Mouse (Mus musculus) hindbrain, embryonic 14.5 days (tissue): Measurements from ENCODE around the gene Spa17. TPM values are rescaled to one million over a fixed set of nuclear protein-coding genes. Genes with fewer than 3 reads are reported as not detected.

Experiments used
- ATAC-seq: fragments of 200-750 bp; cut with Nextera tagmentation; 2 replicates; pipeline ENCODE4 v1.8.0; 2017; ENCODE audit warnings: moderate number of reproducible peaks, mild to moderate bottlenecking, moderate TSS enrichment, moderate library complexity; ENCODE audit not compliant: low FRiP score
- DNase-seq: peaks from one replicate; pipeline ENCODE4 v3.0.0-alpha.2; 2015; ENCODE audit warnings: low spot score
- H3K27ac ChIP-seq: fragments of 300-500 bp; sonication (generic); 2 replicates; pipeline ENCODE4 v1.5.1; 2014; ENCODE audit warnings: mild to moderate bottlenecking, moderate library complexity
- H3K27me3 ChIP-seq: fragments of 300-500 bp; sonication (generic); 2 replicates; pipeline ENCODE4 v1.6.1; 2014; ENCODE audit warnings: mild to moderate bottlenecking, low read length, mixed read lengths; ENCODE audit not compliant: control insufficient read depth, insufficient read depth
- H3K36me3 ChIP-seq: fragments of 300-500 bp; sonication (generic); replicated peaks from 2 replicates; pipeline ENCODE4 v1.6.1; 2014; ENCODE audit not compliant: control insufficient read depth, insufficient read depth
- H3K4me1 ChIP-seq: fragments of 300-500 bp; sonication (generic); replicated peaks from 2 replicates; pipeline ENCODE4 v1.6.1; 2014; ENCODE audit warnings: antibody characterized with exemption, low read length, mixed read lengths; ENCODE audit not compliant: control insufficient read depth, insufficient read depth
- H3K4me2 ChIP-seq: fragments of 300-500 bp; sonication (generic); replicated peaks from 2 replicates; pipeline ENCODE4 v1.6.1; 2014; ENCODE audit warnings: mild to moderate bottlenecking, moderate library complexity
- H3K4me3 ChIP-seq: fragments of 300-500 bp; sonication (generic); replicated peaks from 2 replicates; pipeline ENCODE4 v1.5.1; 2014; ENCODE audit warnings: mild to moderate bottlenecking, low read length
- H3K9ac ChIP-seq: fragments of 300-500 bp; sonication (generic); 2 replicates; pipeline ENCODE4 v1.6.1; 2014
- H3K9me3 ChIP-seq: fragments of 300-500 bp; sonication (generic); 2 replicates; pipeline ENCODE4 v1.6.1; 2016; ENCODE audit warnings: low read length; ENCODE audit not compliant: control insufficient read depth
- WGBS: fragments of 180-500 bp; shearing (Covaris S2); extraction: QIAGEN DNeasy Blood & Tissue Kit; methylation state at CpG from one replicate; pipeline ENCODE4 v1.1.7; 2014; 5-methylcytosine and 5-hydroxymethylcytosine counted together
- polyA plus RNA-seq: library from polyadenylated mRNA; unstranded; fragments of >200 nt; fragmentation: Nextera tagmentation; extraction: Ambion mirVana; gene quantifications from 2 replicates; pipeline ENCODE4 v1.2.1, GENCODE M21; 2014

The Spa17 gene
- polyA plus RNA-seq, 1 experiment from 2014 or later: 14.1 TPM

DNA sequence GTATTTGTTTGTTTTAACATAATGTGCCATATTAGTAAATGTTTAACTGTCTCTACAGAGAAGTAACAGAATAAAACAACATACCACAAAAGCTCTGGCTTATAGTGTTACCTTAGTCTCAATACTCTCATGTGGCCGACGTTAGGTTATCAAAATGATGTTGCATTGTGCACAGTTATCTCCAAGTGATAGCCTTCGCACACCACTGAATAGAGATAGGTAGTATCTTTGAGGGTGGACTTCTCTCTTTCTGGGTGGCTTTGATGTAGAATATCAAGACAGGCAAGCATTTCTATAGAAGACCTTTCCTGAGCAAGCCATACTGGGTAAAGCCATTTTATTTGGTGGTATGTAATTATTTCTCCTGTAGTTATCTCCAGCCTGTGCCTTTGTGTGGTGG lies 8.4 kb downstream of the Spa17 start:
- 95% methylated on average over 3 of the region's 3 CpGs for WGBS
- no peaks in the 10 kb centered on the region for H3K9me3 ChIP-seq
- no peaks in the 10 kb centered on the region for H3K36me3 ChIP-seq
- H3K9ac ChIP-seq: no peak overlapping the region
- DNase-seq (no peak), ATAC-seq (no peak)
- H3K27me3 ChIP-seq: no peaks in the 10 kb centered on the region
- H3K27ac ChIP-seq: no peak overlapping the region
- no peak overlapping the region for H3K4me3 ChIP-seq
- H3K4me1 ChIP-seq: no peaks in the 10 kb centered on the region
- H3K4me2 ChIP-seq: no peak overlapping the region

DNA sequence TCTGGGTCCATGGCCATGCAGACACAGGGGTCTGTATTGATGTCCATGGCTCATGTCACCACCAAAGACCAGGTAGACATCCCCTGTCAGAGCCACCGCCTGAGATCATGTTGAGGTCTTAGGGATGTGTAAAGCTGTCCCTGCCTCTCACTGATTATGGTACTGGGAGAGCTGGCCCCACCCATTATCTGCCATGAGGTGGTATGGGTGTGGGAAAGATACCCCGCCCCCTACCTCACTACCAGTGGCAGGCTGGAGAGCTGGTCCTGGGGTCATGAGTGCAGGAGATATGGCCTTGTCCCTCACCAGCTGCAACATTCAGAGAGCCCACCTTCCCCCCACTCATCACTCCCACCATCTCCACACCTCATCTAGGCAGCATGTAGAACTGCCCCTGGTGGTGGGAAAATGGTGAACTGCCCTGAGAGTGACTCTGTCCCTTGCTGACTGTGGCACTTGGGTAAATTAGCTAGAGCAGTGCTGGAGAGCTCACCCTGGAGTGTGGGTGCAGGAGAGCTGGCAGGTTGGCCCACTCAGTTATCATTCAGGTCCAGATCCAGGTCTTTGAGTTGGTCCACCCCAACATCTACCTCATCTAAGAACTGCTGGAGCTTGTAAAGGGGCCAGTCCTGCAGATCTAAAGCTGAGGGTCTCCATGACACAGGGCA lies 12.8 kb downstream of the Spa17 start:
- ATAC-seq (no peak), DNase-seq (no peak)
- H3K4me1 ChIP-seq: no peaks in the 10 kb centered on the region
- H3K36me3 ChIP-seq: no peaks in the 10 kb centered on the region
- H3K9me3 ChIP-seq: no peaks in the 10 kb centered on the region
- no peak overlapping the region for H3K27ac ChIP-seq
- H3K9ac ChIP-seq: no peak overlapping the region
- WGBS: 93% methylated on average over 2 of the region's 2 CpGs
- no peak overlapping the region for H3K4me3 ChIP-seq
- H3K27me3 ChIP-seq: no peaks in the 10 kb centered on the region
- no peak overlapping the region for H3K4me2 ChIP-seq

DNA sequence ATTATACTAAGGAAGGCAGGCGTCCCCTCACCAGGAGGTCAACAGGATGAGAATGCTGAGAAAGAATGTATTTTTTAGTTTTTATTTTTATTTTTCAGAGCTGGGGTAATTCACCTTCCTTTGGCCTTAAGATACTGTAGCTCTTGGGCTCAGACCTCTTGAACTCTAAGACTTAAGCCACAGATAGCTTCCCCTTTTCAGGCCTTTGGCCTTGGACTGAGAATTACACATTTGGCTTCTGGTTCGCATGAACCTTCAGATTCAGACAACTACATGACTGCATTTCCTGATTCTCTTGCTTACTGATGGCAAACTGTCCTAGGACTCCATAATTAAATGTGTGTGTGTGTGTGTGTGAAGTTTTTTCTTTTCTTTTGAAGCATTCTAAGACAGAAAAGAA lies 14.9 kb downstream of the Spa17 start:
- H3K9me3 ChIP-seq: no peaks in the 10 kb centered on the region
- ATAC-seq: no peak
- 94% methylated on average over 2 of the region's 2 CpGs for WGBS
- DNase-seq: no peak
- no peak overlapping the region for H3K4me3 ChIP-seq
- H3K27me3 ChIP-seq: no peaks in the 10 kb centered on the region
- H3K9ac ChIP-seq: no peak overlapping the region
- H3K36me3 ChIP-seq: no peaks in the 10 kb centered on the region
- no peak overlapping the region for H3K4me2 ChIP-seq
- H3K4me1 ChIP-seq: no peaks in the 10 kb centered on the region
- H3K27ac ChIP-seq: no peak overlapping the region

DNA sequence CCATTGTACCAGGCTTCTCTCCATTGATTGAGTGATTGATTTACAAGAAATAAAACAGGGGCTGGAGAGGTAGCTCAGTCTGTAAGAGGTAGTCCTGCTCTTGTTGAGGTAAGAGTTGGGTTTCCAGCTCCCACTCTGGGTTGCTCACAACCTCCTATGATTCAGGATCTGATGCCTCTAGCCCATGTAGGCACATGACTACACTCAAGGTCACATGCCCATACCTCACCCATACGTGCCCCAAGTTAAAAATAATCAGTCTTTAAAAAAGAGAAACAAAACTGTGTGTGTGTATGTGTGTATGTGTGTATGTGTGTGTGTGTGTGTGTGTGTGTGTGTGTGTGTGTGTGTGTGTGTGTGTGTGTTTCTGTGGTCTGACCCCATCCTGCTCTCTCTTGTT lies 18.0 kb downstream of the Spa17 start:
- DNase-seq: no peak
- ATAC-seq: no peak
- Histone ChIP-seq H3K4me1 (no peaks in the 10 kb centered on the region), H3K4me2 (no peak overlapping the region), H3K9ac (no peak overlapping the region), H3K27me3 (no peaks in the 10 kb centered on the region), H3K9me3 (no peaks in the 10 kb centered on the region), H3K27ac (no peak overlapping the region), H3K4me3 (no peak overlapping the region), H3K36me3 (no peaks in the 10 kb centered on the region)
- WGBS: 80% methylated on average over 1 of the region's 1 CpGs

DNA sequence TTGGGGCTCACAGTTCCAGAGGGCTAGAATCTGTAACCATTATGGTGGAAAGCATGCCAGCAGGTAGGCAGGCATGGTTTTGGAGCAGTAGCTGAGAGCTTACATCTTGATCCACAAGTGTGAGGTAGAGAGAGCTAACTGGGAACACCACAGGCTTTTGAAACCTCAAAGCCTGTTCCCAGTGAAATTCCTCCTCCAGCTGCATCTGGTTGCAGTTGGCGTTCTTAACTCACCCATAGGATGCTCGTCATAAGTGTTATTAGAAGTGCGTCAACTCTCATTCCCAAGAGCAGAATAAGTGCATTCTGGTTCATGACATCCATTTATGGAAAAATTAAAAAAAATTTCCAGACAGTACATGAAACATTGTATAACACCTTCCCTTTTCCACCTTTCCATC lies 19.8 kb downstream of the Spa17 start:
- WGBS: 92% methylated on average over 3 of the region's 3 CpGs
- Histone ChIP-seq H3K36me3 (no peaks in the 10 kb centered on the region), H3K4me1 (no peaks in the 10 kb centered on the region), H3K4me2 (no peak overlapping the region), H3K4me3 (no peak overlapping the region), H3K9ac (no peak overlapping the region), H3K27me3 (no peaks in the 10 kb centered on the region), H3K9me3 (no peaks in the 10 kb centered on the region), H3K27ac (no peak overlapping the region)
- DNase-seq (no peak), ATAC-seq (no peak)

DNA sequence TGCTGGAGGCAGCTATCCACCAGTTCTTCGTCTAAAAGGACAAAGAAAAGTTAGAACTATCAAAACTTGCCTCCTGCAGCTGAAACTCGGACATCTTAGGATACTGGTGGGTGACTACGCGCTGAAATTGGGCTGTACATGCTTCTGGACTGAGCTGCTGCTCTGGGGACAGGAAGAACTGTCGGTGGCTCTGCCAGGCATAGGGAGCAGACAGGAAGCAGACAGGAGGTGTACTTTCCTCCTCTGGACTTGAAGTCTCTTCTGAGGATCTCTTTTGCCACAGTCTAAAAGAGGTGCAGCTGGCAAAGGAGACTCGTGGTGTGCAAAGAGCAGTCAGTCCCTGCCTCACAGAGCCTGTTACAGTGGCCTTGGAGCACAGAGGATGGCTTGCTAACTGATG lies 20.9 kb downstream of the Spa17 start:
- 66% methylated on average over 6 of the region's 6 CpGs for WGBS
- H3K27me3 ChIP-seq: no peaks in the 10 kb centered on the region
- no peak overlapping the region for H3K9ac ChIP-seq
- no peaks in the 10 kb centered on the region for H3K9me3 ChIP-seq
- no peak overlapping the region for H3K4me3 ChIP-seq
- no peaks in the 10 kb centered on the region for H3K36me3 ChIP-seq
- no peaks in the 10 kb centered on the region for H3K4me1 ChIP-seq
- H3K27ac ChIP-seq: no peak overlapping the region
- H3K4me2 ChIP-seq: no peak overlapping the region
- no peak for ATAC-seq
- no peak for DNase-seq

DNA sequence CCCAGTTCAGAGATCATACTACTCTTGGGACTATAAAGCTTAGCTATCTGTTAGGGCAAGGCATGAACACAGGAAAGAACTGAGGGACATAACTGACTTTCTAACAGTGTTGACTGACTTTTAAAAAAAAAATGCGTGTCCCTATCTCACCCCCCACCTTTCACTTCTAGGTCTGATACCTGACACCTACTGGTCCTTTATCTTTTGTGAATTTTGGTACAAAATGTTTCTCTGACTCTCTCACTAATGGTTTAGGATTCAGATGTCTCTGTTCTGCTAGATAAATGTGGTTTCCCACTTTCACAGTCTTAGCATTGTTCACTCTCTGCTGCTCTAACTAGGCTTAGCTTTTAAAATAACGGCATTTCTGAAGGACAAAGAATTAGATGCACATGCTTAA lies 21.5 kb downstream of the Spa17 start:
- H3K27ac ChIP-seq: no peak overlapping the region
- no peak overlapping the region for H3K4me2 ChIP-seq
- no peak overlapping the region for H3K4me3 ChIP-seq
- 81% methylated on average over 2 of the region's 2 CpGs for WGBS
- no peaks in the 10 kb centered on the region for H3K36me3 ChIP-seq
- no peak for DNase-seq
- no peak overlapping the region for H3K9ac ChIP-seq
- no peak for ATAC-seq
- H3K4me1 ChIP-seq: no peaks in the 10 kb centered on the region
- no peaks in the 10 kb centered on the region for H3K27me3 ChIP-seq
- H3K9me3 ChIP-seq: no peaks in the 10 kb centered on the region

DNA sequence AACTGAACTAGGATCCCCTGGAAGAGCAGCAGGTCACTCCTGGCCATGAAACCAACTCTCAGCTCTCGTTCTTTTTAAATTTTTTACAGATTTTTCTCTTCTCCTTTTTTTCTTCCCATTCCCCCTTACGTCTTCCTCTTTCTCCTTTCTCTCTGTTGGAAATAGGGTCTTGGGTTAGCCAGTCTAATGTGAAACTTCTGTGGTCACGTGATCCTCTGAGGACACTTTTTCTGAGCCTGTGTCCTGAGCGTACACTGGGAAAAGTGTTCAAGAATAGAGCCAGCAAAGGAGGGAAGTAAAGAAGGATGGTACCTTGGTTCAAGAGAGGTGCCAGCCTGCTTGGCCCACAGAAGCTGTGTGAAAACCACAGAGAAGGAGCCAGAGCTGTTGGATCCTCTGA lies 23.1 kb downstream of the Spa17 start:
- Histone ChIP-seq H3K4me2 (no peak overlapping the region), H3K27me3 (no peaks in the 10 kb centered on the region), H3K4me1 (no peaks in the 10 kb centered on the region), H3K9ac (no peak overlapping the region), H3K27ac (no peak overlapping the region), H3K36me3 (no peaks in the 10 kb centered on the region), H3K9me3 (no peaks in the 10 kb centered on the region), H3K4me3 (no peak overlapping the region)
- no peak for ATAC-seq
- DNase-seq: no peak
- 89% methylated on average over 4 of the region's 4 CpGs for WGBS

DNA sequence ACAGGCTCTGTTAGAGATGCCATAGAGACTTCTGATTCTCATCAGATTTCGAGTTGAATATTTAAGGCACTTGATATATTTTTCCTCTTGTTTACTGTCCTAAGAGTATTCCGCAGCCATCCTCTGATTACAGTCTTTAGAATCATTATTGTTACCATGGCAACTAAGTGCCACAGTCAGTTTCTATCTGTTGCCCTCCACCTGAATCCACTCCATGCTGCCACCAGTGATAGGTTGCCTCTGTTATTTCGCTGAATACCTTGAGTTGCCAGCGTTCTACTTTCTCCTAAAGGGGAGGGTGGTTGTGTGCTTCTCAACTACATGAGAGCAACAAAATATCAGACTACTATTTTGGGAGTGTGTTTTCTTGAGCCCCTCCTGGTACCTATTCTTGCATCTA lies 26.8 kb downstream of the Spa17 start:
- H3K27ac ChIP-seq: no peak overlapping the region
- H3K9me3 ChIP-seq: no peaks in the 10 kb centered on the region
- no peak overlapping the region for H3K9ac ChIP-seq
- no peak overlapping the region for H3K4me3 ChIP-seq
- DNase-seq: no peak
- WGBS: 68% methylated on average over 4 of the region's 4 CpGs
- no peaks in the 10 kb centered on the region for H3K27me3 ChIP-seq
- no peak overlapping the region for H3K4me2 ChIP-seq
- no peaks in the 10 kb centered on the region for H3K4me1 ChIP-seq
- ATAC-seq: no peak
- H3K36me3 ChIP-seq: no peaks in the 10 kb centered on the region

DNA sequence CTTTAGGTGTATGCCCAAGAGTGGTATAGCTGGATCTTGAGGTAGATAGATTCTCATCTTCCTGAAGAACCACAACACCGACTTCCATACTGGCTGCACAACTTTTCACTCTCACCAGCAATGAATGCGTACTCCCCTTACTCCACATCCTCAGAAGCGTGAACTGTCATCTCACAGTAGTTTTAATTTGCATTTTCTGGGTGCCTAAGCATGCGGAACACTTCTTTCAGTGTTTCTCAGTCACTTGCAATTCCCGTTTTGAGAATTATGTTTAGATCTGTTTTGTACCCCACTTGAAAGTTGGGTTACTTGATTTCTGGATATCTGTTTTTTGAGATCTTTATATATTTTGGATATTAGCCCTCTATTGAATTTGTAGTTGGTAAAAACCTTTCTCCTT lies 29.9 kb downstream of the Spa17 start:
- H3K36me3 ChIP-seq: no peaks in the 10 kb centered on the region
- no peak for ATAC-seq

More for the DNA sequence above, 29.9 kb downstream of the Spa17 start:
- 82% methylated on average over 5 of the region's 5 CpGs for WGBS
- Histone ChIP-seq H3K27ac (no peak overlapping the region), H3K4me2 (no peak overlapping the region), H3K27me3 (no peaks in the 10 kb centered on the region), H3K9ac (no peak overlapping the region), H3K4me1 (no peaks in the 10 kb centered on the region), H3K9me3 (no peaks in the 10 kb centered on the region), H3K4me3 (no peak overlapping the region)
- no peak for DNase-seq
